ENCODE assay signal across 22 mouse cellular contexts in genomic region chr10:24478535-24478934, GRCm38 (mm10).
DNase-seq lines count a peak whose midpoint lies in the region; ATAC-seq and TF ChIP-seq lines count a peak whose summit lies in the region.
"Had no signal": no experiment of that assay in that cellular context is flagged by ENCODE, and none has a peak within 500 bp of the region (broad histone marks: within the 10 kb centered on the region; RNA-seq: fewer than 3 reads in every experiment).

No protein-coding gene starts in this region.

- H3K4me3 ChIP-seq in heart, adult 2 months = no peak overlapping the region; the same call in 1 of the 2 replicates
- H3K4me3 ChIP-seq in lung, adult 2 months (replicated peaks; ENCODE audit: extremely low read depth, low read depth, low read length) = no peak overlapping the region
- H3K4me3 ChIP-seq in heart, postnatal 0 days (ENCODE audit: low read depth, low read length) = no peak overlapping the region
- H3K4me3 ChIP-seq in stomach, postnatal 0 days (ENCODE audit: low read depth, low read length) = no peak overlapping the region
- no peak overlapping the region for H3K4me3 ChIP-seq in hindbrain, embryonic 11.5 days (ENCODE audit: low read depth, low read length)
- H3K4me3 ChIP-seq: hindbrain, embryonic 12.5 days; kidney, embryonic 15.5 days; limb, embryonic 12.5 days; midbrain, embryonic 15.5 days; myocyte had no signal

- peak in 1 of 2 experiments; percentile 6 for DNase-seq in heart, adult 2 months
- DNase-seq in heart, postnatal 25 days (ENCODE audit: low spot score) = no peak
- DNase-seq in lung, adult 18-20 months = peak; percentile 23 to 26
- DNase-seq in lung, adult 2 months = no peak
- peak; percentile 15 for DNase-seq in heart, postnatal 0 days (ENCODE audit: low spot score)
- peak; percentile 21 for DNase-seq in stomach, postnatal 0 days (ENCODE audit: low spot score)
- DNase-seq in hindbrain, embryonic 11.5 days (ENCODE audit: low spot score) = no peak
- DNase-seq: adrenal gland, postnatal 36 days; cerebellum, adult 11-12 months; cerebellum, postnatal 36 days; gastrocnemius, postnatal 14 days; kidney, postnatal 4 days; spleen, adult 18-20 months; thymus, adult 18-20 months had no signal

- no peak overlapping the region for H3K4me2 ChIP-seq in heart, postnatal 0 days (ENCODE audit: low read depth, low read length)
- no peak overlapping the region for H3K4me2 ChIP-seq in stomach, postnatal 0 days (replicated peaks; ENCODE audit: low read depth)
- H3K4me2 ChIP-seq in hindbrain, embryonic 11.5 days (replicated peaks; ENCODE audit: low read depth, low read length) = no peak overlapping the region
- H3K4me2 ChIP-seq: hindbrain, embryonic 12.5 days; kidney, embryonic 15.5 days; limb, embryonic 12.5 days; midbrain, embryonic 15.5 days had no signal

- H3K4me1 ChIP-seq in heart, adult 2 months (ENCODE audit: control insufficient read depth, insufficient read depth, low read length) = peaks cover 4% of the 10 kb centered on the region; the same call in 1 of the 2 replicates
- no peaks in the 10 kb centered on the region for H3K4me1 ChIP-seq in lung, adult 2 months (ENCODE audit: control insufficient read depth, insufficient read depth, low read length)
- peaks cover 19% of the 10 kb centered on the region for H3K4me1 ChIP-seq in heart, postnatal 0 days (ENCODE audit: control insufficient read depth, insufficient read depth)
- no peaks in the 10 kb centered on the region for H3K4me1 ChIP-seq in stomach, postnatal 0 days (replicated peaks; ENCODE audit: control insufficient read depth, insufficient read depth)
- no peaks in the 10 kb centered on the region for H3K4me1 ChIP-seq in hindbrain, embryonic 11.5 days (replicated peaks; ENCODE audit: control insufficient read depth, insufficient read depth, low read length)
- H3K4me1 ChIP-seq: kidney, embryonic 15.5 days; midbrain, embryonic 15.5 days had no signal

- H3K79me2 ChIP-seq in heart, adult 2 months (replicated peaks; ENCODE audit: control insufficient read depth, insufficient read depth, low read length) = no peaks in the 10 kb centered on the region

- no peak for TF ChIP-seq POLR2A in heart, adult 2 months (IDR thresholded peaks at IDR 0.05; ENCODE audit: insufficient read depth, low read depth, low read length)
- TF ChIP-seq POLR2A in lung, adult 2 months (IDR thresholded peaks at IDR 0.05; ENCODE audit: borderline replicate concordance, extremely low read depth, low read depth, low read length) = no peak

- no peaks in the 10 kb centered on the region for H3K27me3 ChIP-seq in heart, adult 2 months (ENCODE audit: control insufficient read depth, insufficient read depth, low read length)
- H3K27me3 ChIP-seq in heart, postnatal 0 days (ENCODE audit: control insufficient read depth, insufficient read depth, low read length) = no peaks in the 10 kb centered on the region
- H3K27me3 ChIP-seq in stomach, postnatal 0 days (ENCODE audit: control insufficient read depth, insufficient read depth, low read length) = no peaks in the 10 kb centered on the region
- H3K27me3 ChIP-seq in hindbrain, embryonic 11.5 days (ENCODE audit: control insufficient read depth, insufficient read depth, low read length) = no peaks in the 10 kb centered on the region
- H3K27me3 ChIP-seq: CH12.LX; hindbrain, embryonic 12.5 days; kidney, embryonic 15.5 days; limb, embryonic 12.5 days; midbrain, embryonic 15.5 days had no signal

- H3K36me3 ChIP-seq in heart, adult 2 months (ENCODE audit: control insufficient read depth, insufficient read depth, low read length) = no peaks in the 10 kb centered on the region
- no peaks in the 10 kb centered on the region for H3K36me3 ChIP-seq in heart, postnatal 0 days (replicated peaks; ENCODE audit: control insufficient read depth, insufficient read depth, low read length)
- H3K36me3 ChIP-seq in stomach, postnatal 0 days (ENCODE audit: control insufficient read depth, insufficient read depth, low read length) = no peaks in the 10 kb centered on the region
- no peaks in the 10 kb centered on the region for H3K36me3 ChIP-seq in hindbrain, embryonic 11.5 days (ENCODE audit: control insufficient read depth, insufficient read depth, low read length)
- H3K36me3 ChIP-seq: hindbrain, embryonic 12.5 days; kidney, embryonic 15.5 days; limb, embryonic 12.5 days; midbrain, embryonic 15.5 days had no signal

- 93% methylated on average over 2 of the region's 2 CpGs for WGBS in heart, adult 2 months
- WGBS in lung, adult 2 months = 87% methylated on average over 2 of the region's 2 CpGs
- WGBS in heart, postnatal 0 days = 84% methylated on average over 2 of the region's 2 CpGs
- WGBS in stomach, postnatal 0 days = 92% methylated on average over 2 of the region's 2 CpGs
- 95% methylated on average over 2 of the region's 2 CpGs for WGBS in hindbrain, embryonic 11.5 days

- TF ChIP-seq EP300 in heart, adult 2 months (IDR thresholded peaks at IDR 0.05; ENCODE audit: insufficient read depth, low read depth, low read length) = no peak
- TF ChIP-seq EP300 in heart, postnatal 0 days (IDR thresholded peaks at IDR 0.05; ENCODE audit: low read depth) = no peak
- no peak for TF ChIP-seq EP300 in stomach, postnatal 0 days (optimal IDR thresholded peaks at IDR 0.05)

- no peaks in the 10 kb centered on the region for H3K9me3 ChIP-seq in heart, postnatal 0 days (replicated peaks; ENCODE audit: control insufficient read depth, low read length)
- H3K9me3 ChIP-seq in stomach, postnatal 0 days (ENCODE audit: control insufficient read depth, low read length) = peaks cover 4% of the 10 kb centered on the region; the same call in 1 of the 2 replicates
- H3K9me3 ChIP-seq in hindbrain, embryonic 11.5 days (ENCODE audit: control insufficient read depth, low read length) = no peaks in the 10 kb centered on the region
- H3K9me3 ChIP-seq: hindbrain, embryonic 12.5 days; kidney, embryonic 15.5 days; limb, embryonic 12.5 days; midbrain, embryonic 15.5 days had no signal

- H3K27ac ChIP-seq in heart, adult 2 months = peak overlapping the region; percentile 65
- peak overlapping the region; percentile 86 for H3K27ac ChIP-seq in heart, postnatal 0 days (ENCODE audit: low read depth)
- peak overlapping the region; percentile 14 for H3K27ac ChIP-seq in stomach, postnatal 0 days (replicated peaks)
- no peak overlapping the region for H3K27ac ChIP-seq in hindbrain, embryonic 11.5 days (ENCODE audit: low read depth, low read length)
- H3K27ac ChIP-seq: hindbrain, embryonic 12.5 days; kidney, embryonic 15.5 days; limb, embryonic 12.5 days; liver, embryonic 14.5 days; midbrain, embryonic 15.5 days had no signal

- intact Hi-C loops in heart, adult 2 months (cut with DNase I) = no loop called here
- intact Hi-C loops in heart, postnatal 25 days (cut with DNase I) = no loop called here

- ATAC-seq in heart, postnatal 0 days (ENCODE audit: insufficient read depth, low read depth) = peak; percentile 18
- ATAC-seq in stomach, postnatal 0 days (ENCODE audit: low FRiP score, low TSS enrichment) = peak; percentile 90
- no peak for ATAC-seq in hindbrain, embryonic 11.5 days (ENCODE audit: low FRiP score)
- ATAC-seq: inflammation-experienced regulatory T-cells, adult 6 months; midbrain, embryonic 15.5 days had no signal

- no peak overlapping the region for H3K9ac ChIP-seq in heart, adult 2 months (ENCODE audit: low read depth, low read length)
- H3K9ac ChIP-seq in heart, postnatal 0 days (replicated peaks; ENCODE audit: low read depth, low read length) = no peak overlapping the region
- H3K9ac ChIP-seq in stomach, postnatal 0 days (ENCODE audit: low read length) = no peak overlapping the region
- no peak overlapping the region for H3K9ac ChIP-seq in hindbrain, embryonic 11.5 days (ENCODE audit: low read depth, low read length)
- H3K9ac ChIP-seq: hindbrain, embryonic 12.5 days; kidney, embryonic 15.5 days; limb, embryonic 12.5 days; liver, embryonic 14.5 days; midbrain, embryonic 15.5 days had no signal

- no peak for TF ChIP-seq CTCF in heart, adult 2 months (IDR thresholded peaks at IDR 0.05)
- no peak for TF ChIP-seq CTCF in lung, adult 2 months (IDR thresholded peaks at IDR 0.05; ENCODE audit: insufficient read depth, low read length)
- no peak for TF ChIP-seq CTCF in heart, postnatal 0 days (IDR thresholded peaks at IDR 0.05; ENCODE audit: low read depth)
- TF ChIP-seq CTCF in stomach, postnatal 0 days (IDR thresholded peaks at IDR 0.05; ENCODE audit: low read depth) = no peak

Comparison
In these comparisons a context has a peak if more than half of its experiments do, and no peak if none do; other contexts are left out.
1. DNase-seq: peak in lung, adult 18-20 months (2 of 2), heart, postnatal 0 days (single experiment) and stomach, postnatal 0 days (single experiment); none in heart, postnatal 25 days (single experiment), lung, adult 2 months (single experiment) and hindbrain, embryonic 11.5 days (single experiment).